ENCODE assay signal across 15 mouse cellular contexts in the genomic region with DNA sequence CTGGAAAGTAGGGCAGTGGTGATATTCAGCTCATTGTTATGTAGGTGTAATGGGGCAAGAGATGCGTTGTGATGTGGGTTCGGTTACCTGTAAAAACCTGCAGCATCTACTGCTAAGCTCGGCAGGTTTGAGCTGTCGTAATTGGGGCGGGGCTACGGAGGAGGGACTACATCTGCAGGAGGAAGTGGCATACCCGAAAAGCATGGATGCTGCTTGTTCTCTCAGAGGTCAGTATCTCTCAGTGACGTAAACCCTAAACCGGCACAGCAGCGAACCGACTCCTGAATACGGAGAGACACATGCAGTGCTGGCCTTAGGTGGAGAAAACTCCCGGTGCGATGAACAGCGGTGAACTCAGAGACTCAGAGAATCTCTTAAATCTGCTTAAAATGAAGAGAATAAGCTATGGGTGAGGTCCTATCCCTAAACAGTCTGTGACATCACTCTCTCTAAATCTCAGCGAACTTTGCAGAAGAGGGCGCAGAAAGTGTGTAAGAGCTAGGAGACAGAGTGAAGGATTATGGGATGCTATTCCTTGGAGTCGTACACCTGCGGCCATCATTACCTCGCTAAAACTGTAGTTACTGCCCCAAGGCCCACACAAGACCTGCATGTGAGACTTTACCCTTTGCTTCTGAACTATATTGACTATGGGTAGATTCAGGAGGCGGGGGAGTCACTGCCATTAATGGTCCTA. TPM values are rescaled to one million over a fixed set of nuclear protein-coding genes. Genes with fewer than 3 reads are reported as not detected.
DNase-seq lines count a peak whose midpoint lies in the region; ATAC-seq and TF ChIP-seq lines count a peak whose summit lies in the region.
"Had no signal": no experiment of that assay in that cellular context is flagged by ENCODE, and none has a peak within 500 bp of the region (broad histone marks: within the 10 kb centered on the region; RNA-seq: fewer than 3 reads in every experiment).

No protein-coding gene starts in this region.

- peaks cover 17% of the 10 kb centered on the region; the same call in 1 of the 2 replicates for H3K27me3 ChIP-seq in heart, embryonic 13.5 days (replicated peaks)
- no peaks in the 10 kb centered on the region for H3K27me3 ChIP-seq in thymus, adult 2 months (ENCODE audit: control insufficient read depth, insufficient read depth, low read length)
- H3K27me3 ChIP-seq in neural tube, embryonic 15.5 days (replicated peaks), result 0 out of 2 replicates have a peak, but pooled peaks cover 8% of the 10 kb centered on the region

- DNase-seq in heart, adult 18-20 months, result no peak
- peak; percentile 19 for DNase-seq in thymus, postnatal 14 days
- no peak for DNase-seq in thymus, adult 2 months
- DNase-seq in left cerebral cortex, adult 9 months (ENCODE audit: low spot score in 2 of 2), result no peak
- DNase-seq: adrenal gland, adult 2 months; embryo, embryonic 11 days; gastrocnemius, postnatal 14 days; kidney, adult 18-20 months had no signal

- no peaks in the 10 kb centered on the region for H3K4me1 ChIP-seq in heart, embryonic 13.5 days
- no peaks in the 10 kb centered on the region for H3K4me1 ChIP-seq in thymus, adult 2 months (replicated peaks; ENCODE audit: control insufficient read depth, insufficient read depth, low read length)
- no peaks in the 10 kb centered on the region for H3K4me1 ChIP-seq in neural tube, embryonic 15.5 days
- H3K4me1 ChIP-seq: forebrain, embryonic 10.5 days; midbrain, embryonic 12.5 days had no signal

- peak overlapping the region; percentile 34; the same call in 1 of the 2 replicates for H3K4me2 ChIP-seq in heart, embryonic 13.5 days
- H3K4me2 ChIP-seq in neural tube, embryonic 15.5 days, result no peak overlapping the region
- H3K4me2 ChIP-seq: midbrain, embryonic 12.5 days had no signal

- H3K27ac ChIP-seq in heart, embryonic 13.5 days (replicated peaks), result no peak overlapping the region
- H3K27ac ChIP-seq in thymus, adult 2 months (ENCODE audit: control insufficient read depth, insufficient read depth, low read length), result no peak overlapping the region
- H3K27ac ChIP-seq in neural tube, embryonic 15.5 days (replicated peaks), result no peak overlapping the region
- H3K27ac ChIP-seq: forebrain, embryonic 10.5 days; liver, embryonic 14.5 days; midbrain, embryonic 12.5 days had no signal

- H3K9me3 ChIP-seq in heart, embryonic 13.5 days, result no peaks in the 10 kb centered on the region
- no peaks in the 10 kb centered on the region for H3K9me3 ChIP-seq in neural tube, embryonic 15.5 days (replicated peaks)
- H3K9me3 ChIP-seq: midbrain, embryonic 12.5 days had no signal

- ATAC-seq in heart, embryonic 13.5 days (ENCODE audit: extremely low read depth, insufficient number of reproducible peaks, low FRiP score, low TSS enrichment), result no peak
- peak; percentile 82 for ATAC-seq in inflammation-experienced regulatory T-cells, adult 6 months
- ATAC-seq in neutrophil, adult 5-6 weeks (ENCODE audit: extremely low read depth, insufficient number of reproducible peaks, low FRiP score, poor library complexity, severe bottlenecking), result peak; percentile 60; the same call in 1 of the 2 replicates
- ATAC-seq in neural tube, embryonic 15.5 days (ENCODE audit: low FRiP score), result no peak

- no peak for TF ChIP-seq CTCF in thymus, adult 2 months (IDR thresholded peaks at IDR 0.05; ENCODE audit: borderline replicate concordance, control insufficient read depth, extremely low read depth, insufficient read depth, low read length, poor library complexity)

- no peak overlapping the region for H3K9ac ChIP-seq in heart, embryonic 13.5 days
- no peak overlapping the region for H3K9ac ChIP-seq in neural tube, embryonic 15.5 days (replicated peaks)
- H3K9ac ChIP-seq: liver, embryonic 14.5 days; midbrain, embryonic 12.5 days had no signal

- H3K36me3 ChIP-seq in heart, embryonic 13.5 days, result no peaks in the 10 kb centered on the region
- no peaks in the 10 kb centered on the region for H3K36me3 ChIP-seq in thymus, adult 2 months (ENCODE audit: control insufficient read depth, insufficient read depth, low read length)
- no peaks in the 10 kb centered on the region for H3K36me3 ChIP-seq in neural tube, embryonic 15.5 days
- H3K36me3 ChIP-seq: forebrain, embryonic 10.5 days; midbrain, embryonic 12.5 days had no signal

- WGBS in heart, embryonic 13.5 days, result 44% methylated on average over 21 of the region's 21 CpGs
- 60% methylated on average over 21 of the region's 21 CpGs for WGBS in thymus, adult 2 months
- 56% methylated on average over 21 of the region's 21 CpGs for WGBS in neural tube, embryonic 15.5 days

- 0 out of 2 replicates have a peak overlapping the region, but pooled peaks have one; percentile 2 for H3K4me3 ChIP-seq in heart, embryonic 13.5 days
- no peak overlapping the region for H3K4me3 ChIP-seq in thymus, adult 2 months (ENCODE audit: control insufficient read depth, insufficient read depth, low read length)
- H3K4me3 ChIP-seq in neural tube, embryonic 15.5 days (replicated peaks), result no peak overlapping the region
- H3K4me3 ChIP-seq: forebrain, embryonic 10.5 days; midbrain, embryonic 12.5 days had no signal

- no peak for TF ChIP-seq POLR2A in thymus, adult 2 months (IDR thresholded peaks at IDR 0.05; ENCODE audit: control insufficient read depth, extremely low read depth, insufficient read depth, low read length, poor library complexity)

RNA-seq across cellular contexts. Expression of gene Cnot10, which starts 11.1 kb away (rescaled TPM):
- polyA plus RNA-seq in heart, embryonic 13.5 days (2015; fragmentation: Nextera tagmentation; extraction: Ambion mirVana), result 35.1 and 36.4 TPM in 2 replicates
- 10 to 100 TPM; 21.2 to 22.5 TPM for total RNA-seq in heart, adult 18-20 months (2021)
- polyA plus RNA-seq in thymus, adult 2 months (2012; rRNA removed), result 42.6 and 45.2 TPM in 2 replicates
- polyA plus RNA-seq in inflammation-experienced regulatory T-cells, adult 6 months (2017; shearing (Covaris generic)), result 10 to 100 TPM; 21.2 to 24.4 (median 23.6) TPM
- 43.1 and 48.4 TPM in 2 replicates for total RNA-seq in neutrophil, adult 5-6 weeks (2017)
- 54.2 and 57.8 TPM in 2 replicates for polyA plus RNA-seq in neural tube, embryonic 15.5 days (2015; fragmentation: Nextera tagmentation; extraction: Ambion mirVana)

RNA-seq across cellular contexts. Expression of gene Dync1li1, which starts 37.5 kb away (rescaled TPM):
- 74.5 and 78.4 TPM in 2 replicates for polyA plus RNA-seq in heart, embryonic 13.5 days (2015; fragmentation: Nextera tagmentation; extraction: Ambion mirVana)
- 10 to 100 TPM; 64.3 to 69.5 TPM for total RNA-seq in heart, adult 18-20 months (2021)
- 20.8 and 23.5 TPM in 2 replicates for polyA plus RNA-seq in thymus, adult 2 months (2012; rRNA removed)
- 10 to 100 TPM; 46.3 to 55.0 (median 50.4) TPM for polyA plus RNA-seq in inflammation-experienced regulatory T-cells, adult 6 months (2017; shearing (Covaris generic))
- total RNA-seq in neutrophil, adult 5-6 weeks (2017), result 68.3 and 74.4 TPM in 2 replicates
- 124 and 140 TPM in 2 replicates for polyA plus RNA-seq in neural tube, embryonic 15.5 days (2015; fragmentation: Nextera tagmentation; extraction: Ambion mirVana)

Comparison
In these comparisons a context has a peak if more than half of its experiments do, and no peak if none do; other contexts are left out.
1. ATAC-seq: peak in inflammation-experienced regulatory T-cells, adult 6 months (single experiment) and neutrophil, adult 5-6 weeks (single experiment); none in heart, embryonic 13.5 days (single experiment) and neural tube, embryonic 15.5 days (single experiment).